Comparison of ENCODE assay signal across 9 mouse cellular contexts in genomic region chr4:155837404-155838010, GRCm38 (mm10). TPM values are rescaled to one million over a fixed set of nuclear protein-coding genes. Genes with fewer than 3 reads are reported as not detected.
DNase-seq lines count a peak whose midpoint lies in the region; ATAC-seq lines count a peak whose summit lies in the region.
"Had no signal": no experiment of that assay in that cellular context is flagged by ENCODE, and none has a peak within 500 bp of the region (broad histone marks: within the 10 kb centered on the region; RNA-seq: fewer than 3 reads in every experiment).

No protein-coding gene starts in this region.

- H3K4me2 ChIP-seq in liver, embryonic 11.5 days: no peak overlapping the region
- 0 out of 2 replicates have a peak overlapping the region, but pooled peaks have one; percentile 18 for H3K4me2 ChIP-seq in heart, embryonic 16.5 days (ENCODE audit: low read depth, low read length)
- H3K4me2 ChIP-seq in liver, embryonic 15.5 days: no peak overlapping the region

- DNase-seq in liver, embryonic 11.5 days (ENCODE audit: low spot score): no peak
- no peak for DNase-seq in liver
- DNase-seq in testis, postnatal 10 days (ENCODE audit: low spot score): peak; percentile 46
- DNase-seq in B cell, adult 2 months: no peak
- no peak for DNase-seq in right cerebral cortex, postnatal 25 days
- DNase-seq: cerebellum, postnatal 10 days had no signal

- no peak overlapping the region for H3K9ac ChIP-seq in liver, embryonic 11.5 days (ENCODE audit: low read depth, low read length)
- H3K9ac ChIP-seq in heart, embryonic 16.5 days (ENCODE audit: low read length): peak overlapping the region; percentile 11; the same call in 1 of the 2 replicates
- no peak overlapping the region for H3K9ac ChIP-seq in liver, embryonic 15.5 days

- WGBS in liver, embryonic 11.5 days: 41% methylated on average over 11 of the region's 11 CpGs
- WGBS in heart, embryonic 16.5 days: 43% methylated on average over 11 of the region's 11 CpGs
- WGBS in liver, embryonic 15.5 days (ENCODE audit: insufficient replicate concordance): 26% methylated on average over 11 of the region's 11 CpGs

- no peak for ATAC-seq in liver, embryonic 11.5 days (replicated peaks; ENCODE audit: low FRiP score)
- no peak for ATAC-seq in heart, embryonic 16.5 days (replicated peaks; ENCODE audit: extremely low read depth, insufficient read depth, low FRiP score)
- ATAC-seq in liver, embryonic 15.5 days (ENCODE audit: insufficient read depth): no peak
- no peak for ATAC-seq in monocyte, adult 5-6 weeks (replicated peaks; ENCODE audit: insufficient number of reproducible peaks, low FRiP score, low TSS enrichment, poor library complexity, severe bottlenecking)

- peaks cover 8% of the 10 kb centered on the region for H3K27me3 ChIP-seq in liver, embryonic 11.5 days (replicated peaks; ENCODE audit: control insufficient read depth, insufficient read depth, low read length)
- H3K27me3 ChIP-seq in heart, embryonic 16.5 days (ENCODE audit: control insufficient read depth, insufficient read depth, low read length): peaks cover 3% of the 10 kb centered on the region; the same call in 1 of the 2 replicates
- peaks cover 31% of the 10 kb centered on the region for H3K27me3 ChIP-seq in liver, embryonic 15.5 days

- no peak overlapping the region for H3K4me3 ChIP-seq in liver, embryonic 11.5 days (ENCODE audit: low read depth, low read length)
- H3K4me3 ChIP-seq in heart, embryonic 16.5 days (ENCODE audit: low read length): no peak overlapping the region
- no peak overlapping the region for H3K4me3 ChIP-seq in liver, embryonic 15.5 days (replicated peaks)

- H3K9me3 ChIP-seq in liver, embryonic 11.5 days (ENCODE audit: control insufficient read depth, low read length): no peaks in the 10 kb centered on the region
- 0 out of 2 replicates have a peak, but pooled peaks cover 2% of the 10 kb centered on the region for H3K9me3 ChIP-seq in heart, embryonic 16.5 days (replicated peaks; ENCODE audit: control insufficient read depth, low read length)
- H3K9me3 ChIP-seq in liver, embryonic 15.5 days (replicated peaks): no peaks in the 10 kb centered on the region

- peaks cover 39% of the 10 kb centered on the region for H3K4me1 ChIP-seq in liver, embryonic 11.5 days (replicated peaks; ENCODE audit: control insufficient read depth, insufficient read depth, low read length)
- peaks cover 38% of the 10 kb centered on the region for H3K4me1 ChIP-seq in heart, embryonic 16.5 days (ENCODE audit: control insufficient read depth, insufficient read depth, low read length)
- peaks cover 52% of the 10 kb centered on the region for H3K4me1 ChIP-seq in liver, embryonic 15.5 days (replicated peaks)

- 0 out of 2 replicates have a peak overlapping the region, but pooled peaks have one; percentile 8 for H3K27ac ChIP-seq in liver, embryonic 11.5 days (ENCODE audit: low read depth, low read length)
- peak overlapping the region; percentile 87 for H3K27ac ChIP-seq in heart, embryonic 16.5 days (ENCODE audit: low read length)
- 0 out of 2 replicates have a peak overlapping the region, but pooled peaks have one; percentile 14 for H3K27ac ChIP-seq in liver, embryonic 15.5 days (replicated peaks)

- H3K36me3 ChIP-seq in liver, embryonic 11.5 days (ENCODE audit: control insufficient read depth, insufficient read depth, low read length): 0 out of 2 replicates have a peak, but pooled peaks cover 5% of the 10 kb centered on the region
- H3K36me3 ChIP-seq in heart, embryonic 16.5 days (ENCODE audit: control insufficient read depth, insufficient read depth): no peaks in the 10 kb centered on the region
- peaks cover 9% of the 10 kb centered on the region for H3K36me3 ChIP-seq in liver, embryonic 15.5 days (replicated peaks)

RNA-seq across cellular contexts. Expression of gene Mxra8, which starts 2.0 kb away (rescaled TPM):
- polyA plus RNA-seq in liver, embryonic 11.5 days (2014; fragmentation: Nextera tagmentation; extraction: Ambion mirVana): 14.9 and 16.6 TPM in 2 replicates
- polyA plus RNA-seq in heart, embryonic 16.5 days (2015; fragmentation: Nextera tagmentation; extraction: Ambion mirVana): 77.8 and 86.8 TPM in 2 replicates
- 7.7 and 9.9 TPM in 2 replicates for polyA plus RNA-seq in liver, embryonic 15.5 days (2015; fragmentation: Nextera tagmentation; extraction: Ambion mirVana)
- total RNA-seq in monocyte, adult 5-6 weeks (2017): 0.29 to 15.8 TPM (median 2.0 TPM) in 3 replicates

RNA-seq across cellular contexts. Expression of gene Aurkaip1, which starts 6.4 kb away (rescaled TPM):
- polyA plus RNA-seq in liver, embryonic 11.5 days (2014; fragmentation: Nextera tagmentation; extraction: Ambion mirVana): 199 and 212 TPM in 2 replicates
- polyA plus RNA-seq in heart, embryonic 16.5 days (2015; fragmentation: Nextera tagmentation; extraction: Ambion mirVana): 124 and 132 TPM in 2 replicates
- 94.0 and 108 TPM in 2 replicates for polyA plus RNA-seq in liver, embryonic 15.5 days (2015; fragmentation: Nextera tagmentation; extraction: Ambion mirVana)
- total RNA-seq in monocyte, adult 5-6 weeks (2017): 102 to 125 TPM (median 108 TPM) in 3 replicates

RNA-seq across cellular contexts. Expression of gene Dvl1, which starts 9.7 kb away (rescaled TPM):
- 7.0 and 11.0 TPM in 2 replicates for polyA plus RNA-seq in liver, embryonic 11.5 days (2014; fragmentation: Nextera tagmentation; extraction: Ambion mirVana)
- polyA plus RNA-seq in heart, embryonic 16.5 days (2015; fragmentation: Nextera tagmentation; extraction: Ambion mirVana): 3.5 TPM in 2 replicates
- polyA plus RNA-seq in liver, embryonic 15.5 days (2015; fragmentation: Nextera tagmentation; extraction: Ambion mirVana): 5.0 and 6.9 TPM in 2 replicates
- 18.8 to 30.1 TPM (median 27.0 TPM) in 3 replicates for total RNA-seq in monocyte, adult 5-6 weeks (2017)

RNA-seq across cellular contexts. Expression of gene Ccnl2, which starts 25.2 kb away (rescaled TPM):
- polyA plus RNA-seq in liver, embryonic 11.5 days (2014; fragmentation: Nextera tagmentation; extraction: Ambion mirVana): 132 and 140 TPM in 2 replicates
- 126 and 129 TPM in 2 replicates for polyA plus RNA-seq in heart, embryonic 16.5 days (2015; fragmentation: Nextera tagmentation; extraction: Ambion mirVana)
- 65.6 and 77.1 TPM in 2 replicates for polyA plus RNA-seq in liver, embryonic 15.5 days (2015; fragmentation: Nextera tagmentation; extraction: Ambion mirVana)
- total RNA-seq in monocyte, adult 5-6 weeks (2017): 228 to 239 TPM (median 228 TPM) in 3 replicates

RNA-seq across cellular contexts. Expression of gene Tas1r3, which starts 25.7 kb away (rescaled TPM):
- 0.22 and 0.26 TPM in 2 replicates for polyA plus RNA-seq in liver, embryonic 11.5 days (2014; fragmentation: Nextera tagmentation; extraction: Ambion mirVana)
- 0.18 and 0.26 TPM in 2 replicates for polyA plus RNA-seq in heart, embryonic 16.5 days (2015; fragmentation: Nextera tagmentation; extraction: Ambion mirVana)
- polyA plus RNA-seq in liver, embryonic 15.5 days (2015; fragmentation: Nextera tagmentation; extraction: Ambion mirVana): 0.08 and 0.15 TPM in 2 replicates
- 0.29 to 1.6 TPM (median 0.64 TPM) in 3 replicates for total RNA-seq in monocyte, adult 5-6 weeks (2017)

Comparison
In these comparisons a context has a peak if more than half of its experiments do, and no peak if none do; other contexts are left out.
1. H3K27ac ChIP-seq: peak in every context shown above with its lines; median percentile 87 in heart, embryonic 16.5 days; 14 in liver, embryonic 15.5 days; 8 in liver, embryonic 11.5 days.